Mouse (Mus musculus): ENCODE data around the gene E2f1. TPM values are rescaled to one million over a fixed set of nuclear protein-coding genes. Genes with fewer than 3 reads are reported as not detected.

The E2f1 gene
- polyA plus RNA-seq, 1 experiment from 2014 or later = 22.6 TPM

DNA sequence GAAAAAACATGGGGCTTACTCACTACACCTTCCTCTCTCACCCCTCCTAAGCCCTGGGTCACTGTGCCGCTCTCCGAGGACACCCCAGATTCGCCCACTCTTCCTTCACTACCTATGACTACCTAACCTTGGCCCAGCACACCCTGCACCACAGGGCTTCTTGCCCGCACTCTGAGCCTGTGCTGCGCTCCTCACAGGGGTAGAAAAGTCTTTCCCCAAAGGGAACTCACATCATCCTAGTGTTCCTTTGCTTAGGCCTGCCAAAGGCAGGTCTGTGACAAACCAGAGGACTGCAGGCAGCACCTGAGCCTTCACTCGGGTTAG lies 8.0 kb upstream of the E2f1 start:
- Histone ChIP-seq H3K9me3 (no peaks in the 10 kb centered on the region), H3K27me3 (no peaks in the 10 kb centered on the region), H3K27ac (no peak overlapping the region), H3K36me3 (no peaks in the 10 kb centered on the region), H3K4me2 (no peak overlapping the region), H3K9ac (no peak overlapping the region), H3K4me3 (no peak overlapping the region), H3K4me1 (no peaks in the 10 kb centered on the region; the same call in 1 of the 2 replicates)
- ATAC-seq (ENCODE audit: insufficient number of reproducible peaks, insufficient read depth, low FRiP score, low TSS enrichment, low read depth) = no peak
- WGBS = 73% methylated on average over 6 of the region's 6 CpGs

DNA sequence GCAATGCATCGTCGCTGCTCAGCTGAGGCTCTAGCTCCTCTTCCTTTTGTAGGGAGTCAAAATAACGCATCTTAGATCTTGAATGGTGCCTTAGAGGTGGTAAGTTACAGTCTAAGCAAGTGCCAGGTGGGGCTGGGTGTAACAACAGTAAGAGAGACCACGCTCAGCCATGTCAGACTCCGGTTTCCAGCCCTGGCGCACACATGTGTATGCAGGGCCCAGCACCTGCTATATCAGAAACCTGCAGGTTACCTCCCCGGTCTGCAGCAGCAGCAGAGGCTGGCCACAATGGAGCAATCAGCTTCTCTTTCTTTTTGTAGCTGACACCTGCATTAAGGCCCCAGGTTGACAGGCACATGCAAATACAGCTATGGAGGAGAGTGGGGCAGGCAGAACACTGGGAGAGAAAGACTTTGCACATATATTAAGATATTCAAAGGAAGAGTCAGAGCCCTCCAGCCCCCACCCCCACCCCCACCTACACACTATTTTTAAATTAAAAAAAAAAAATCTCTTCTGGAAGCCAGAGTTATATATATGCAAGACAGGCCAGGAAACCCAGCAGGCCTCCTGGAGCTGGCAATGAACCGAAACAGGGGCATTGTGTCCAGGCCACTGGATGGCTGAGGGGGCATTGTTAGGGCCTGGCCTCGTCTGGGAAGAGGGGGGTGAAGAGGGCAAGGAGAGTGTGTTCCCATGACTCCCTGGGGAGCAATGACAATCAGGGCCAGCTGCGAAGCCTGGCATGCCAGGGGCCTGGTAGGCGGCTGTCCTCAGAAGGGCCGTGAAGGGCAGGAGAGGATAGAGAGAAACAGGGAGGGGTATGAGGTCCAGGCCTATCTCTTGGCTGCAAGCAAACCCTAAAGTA lies 7.4 kb upstream of the E2f1 start:
- no peak for ATAC-seq (ENCODE audit: insufficient number of reproducible peaks, insufficient read depth, low FRiP score, low TSS enrichment, low read depth)
- Histone ChIP-seq H3K9me3 (no peaks in the 10 kb centered on the region), H3K4me2 (no peak overlapping the region), H3K4me3 (no peak overlapping the region), H3K9ac (no peak overlapping the region), H3K36me3 (no peaks in the 10 kb centered on the region), H3K27ac (no peak overlapping the region), H3K27me3 (no peaks in the 10 kb centered on the region), H3K4me1 (no peaks in the 10 kb centered on the region; the same call in 1 of the 2 replicates)
- 43% methylated on average over 12 of the region's 12 CpGs for WGBS

DNA sequence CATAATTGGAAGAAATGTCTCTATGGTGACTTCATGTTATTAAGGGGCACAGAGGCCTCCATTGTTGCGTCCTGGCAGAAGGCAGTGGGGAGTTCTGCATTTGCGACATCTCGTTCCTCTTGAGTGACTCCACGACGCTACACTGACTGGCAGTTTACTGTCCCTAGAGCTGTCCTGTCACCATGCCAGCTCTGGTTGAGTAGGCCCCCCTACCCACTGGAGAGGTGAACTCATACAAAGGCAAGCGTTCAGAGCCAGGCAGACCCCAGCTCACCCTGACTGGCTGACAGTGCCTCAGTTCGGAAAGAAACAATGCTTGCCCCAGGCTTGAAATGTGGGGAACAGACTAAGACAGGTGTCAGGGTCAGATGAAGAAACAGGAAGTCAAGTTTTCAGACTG lies 4.6 kb upstream of the E2f1 start:
- no peak overlapping the region for H3K4me2 ChIP-seq
- 55% methylated on average over 7 of the region's 7 CpGs for WGBS
- ATAC-seq (ENCODE audit: insufficient number of reproducible peaks, insufficient read depth, low FRiP score, low TSS enrichment, low read depth) = no peak

DNA sequence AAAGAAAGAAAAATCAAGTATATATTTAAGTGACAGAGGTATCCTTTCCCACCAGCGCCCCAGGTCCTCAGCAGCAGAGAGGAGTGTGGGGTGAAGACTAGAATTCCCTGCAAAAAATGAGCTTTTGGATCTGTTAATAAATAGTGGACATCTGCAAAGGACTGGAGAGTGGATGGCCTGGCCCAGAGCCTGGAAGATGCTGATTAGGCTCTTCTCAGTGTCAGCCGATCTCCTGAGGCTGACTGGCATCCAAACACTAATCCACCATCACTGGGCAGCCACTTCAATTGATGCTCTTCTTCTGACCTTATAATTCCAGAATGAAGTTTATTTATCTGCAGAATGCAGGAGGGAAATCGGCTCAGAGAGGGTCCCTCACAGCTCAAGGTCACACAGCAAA lies 3.3 kb upstream of the E2f1 start:
- no peak for ATAC-seq (ENCODE audit: insufficient number of reproducible peaks, insufficient read depth, low FRiP score, low TSS enrichment, low read depth)
- Histone ChIP-seq H3K27ac (no peak overlapping the region), H3K27me3 (no peaks in the 10 kb centered on the region), H3K9ac (0 out of 2 replicates have a peak overlapping the region, but pooled peaks have one; percentile 36), H3K36me3 (no peaks in the 10 kb centered on the region), H3K9me3 (no peaks in the 10 kb centered on the region), H3K4me2 (no peak overlapping the region), H3K4me1 (peaks cover 23% of the 10 kb centered on the region), H3K4me3 (no peak overlapping the region)
- WGBS = 84% methylated on average over 3 of the region's 3 CpGs

More for the DNA sequence above, 4.6 kb upstream of the E2f1 start:
- Histone ChIP-seq H3K4me1 (peaks cover 11% of the 10 kb centered on the region), H3K36me3 (no peaks in the 10 kb centered on the region), H3K9ac (no peak overlapping the region), H3K27me3 (no peaks in the 10 kb centered on the region), H3K27ac (no peak overlapping the region), H3K4me3 (no peak overlapping the region), H3K9me3 (no peaks in the 10 kb centered on the region)

DNA sequence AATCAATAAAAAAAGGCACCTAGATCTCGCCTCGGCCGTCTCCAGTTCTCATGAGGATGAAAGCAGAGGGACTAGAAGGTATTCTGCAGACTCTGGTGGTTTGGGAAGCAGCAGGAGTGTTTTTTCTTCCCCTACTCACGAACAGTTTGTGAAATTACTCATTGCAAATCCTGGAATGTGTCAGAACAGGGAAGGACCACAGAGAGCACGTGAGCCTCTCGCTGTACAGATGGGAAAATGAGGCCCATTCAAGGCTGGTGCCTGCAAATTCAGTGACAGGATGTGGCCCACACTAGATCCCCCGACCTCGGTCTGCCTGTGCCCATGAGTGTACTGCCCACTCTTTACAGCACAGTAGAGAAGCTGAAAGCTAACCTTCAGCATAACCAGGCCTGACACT lies 2.3 kb upstream of the E2f1 start:
- Histone ChIP-seq H3K4me3 (no peak overlapping the region), H3K9me3 (no peaks in the 10 kb centered on the region), H3K4me2 (no peak overlapping the region), H3K27me3 (no peaks in the 10 kb centered on the region), H3K9ac (peak overlapping the region; percentile 36; the same call in 1 of the 2 replicates), H3K27ac (peak overlapping the region; percentile 48; the same call in 1 of the 2 replicates), H3K4me1 (peaks cover 33% of the 10 kb centered on the region), H3K36me3 (no peaks in the 10 kb centered on the region)
- no peak for ATAC-seq (ENCODE audit: insufficient number of reproducible peaks, insufficient read depth, low FRiP score, low TSS enrichment, low read depth)
- 70% methylated on average over 8 of the region's 8 CpGs for WGBS

DNA sequence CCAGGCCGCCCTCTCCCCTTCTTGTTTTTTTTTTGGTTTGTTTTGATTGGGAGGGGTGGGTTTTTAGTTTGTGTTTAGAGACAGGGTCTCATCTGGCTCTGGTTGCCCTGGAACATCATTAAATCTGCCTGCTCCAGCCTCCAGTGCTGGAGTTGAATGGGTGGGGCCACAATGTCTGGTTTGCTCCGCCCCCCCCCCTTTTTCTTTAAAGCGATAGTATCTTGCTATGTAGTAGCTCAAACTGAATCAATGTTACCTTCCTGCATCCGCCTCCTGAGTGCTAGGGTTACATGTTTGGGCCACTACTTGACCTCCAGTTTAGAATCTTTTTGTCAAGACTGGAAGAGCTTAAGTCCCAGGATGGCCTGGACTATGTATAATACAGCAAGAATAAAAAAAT lies 1.6 kb upstream of the E2f1 start:
- H3K4me1 ChIP-seq = peaks cover 39% of the 10 kb centered on the region

DNA sequence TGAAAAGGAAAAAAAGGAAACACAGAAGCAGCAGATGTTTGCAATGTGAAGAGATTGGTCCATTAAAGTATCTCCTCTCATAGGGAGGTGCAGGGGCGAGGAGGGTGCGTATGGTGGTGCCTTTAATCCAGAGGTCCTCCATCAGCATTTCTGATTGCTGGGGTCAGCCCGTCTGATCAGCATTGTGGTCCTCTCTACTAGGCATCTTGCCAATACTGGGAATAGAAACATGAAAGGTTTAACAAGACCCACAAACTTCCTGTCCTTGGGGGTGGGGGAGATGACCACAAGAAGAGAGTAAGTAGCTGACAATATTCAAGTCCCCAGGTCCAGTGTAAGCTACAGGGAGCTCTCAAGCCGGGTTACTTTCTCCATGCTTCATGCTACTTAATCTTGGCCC lies 974 bp upstream of the E2f1 start:
- 64% methylated on average over 4 of the region's 4 CpGs for WGBS
- Histone ChIP-seq H3K4me1 (peaks cover 44% of the 10 kb centered on the region), H3K4me3 (peak overlapping the region; percentile 77), H3K4me2 (peak overlapping the region; percentile 86), H3K9ac (no peak overlapping the region; the same call in 1 of the 2 replicates), H3K36me3 (no peaks in the 10 kb centered on the region), H3K9me3 (no peaks in the 10 kb centered on the region), H3K27me3 (no peaks in the 10 kb centered on the region), H3K27ac (no peak overlapping the region)
- no peak for ATAC-seq (ENCODE audit: insufficient number of reproducible peaks, insufficient read depth, low FRiP score, low TSS enrichment, low read depth)

More for the DNA sequence above, 1.6 kb upstream of the E2f1 start:
- Histone ChIP-seq H3K27me3 (no peaks in the 10 kb centered on the region), H3K4me3 (no peak overlapping the region), H3K9me3 (no peaks in the 10 kb centered on the region), H3K9ac (no peak overlapping the region), H3K27ac (no peak overlapping the region), H3K4me2 (no peak overlapping the region), H3K36me3 (no peaks in the 10 kb centered on the region)
- WGBS = 85% methylated on average over 4 of the region's 4 CpGs
- no peak for ATAC-seq (ENCODE audit: insufficient number of reproducible peaks, insufficient read depth, low FRiP score, low TSS enrichment, low read depth)

DNA sequence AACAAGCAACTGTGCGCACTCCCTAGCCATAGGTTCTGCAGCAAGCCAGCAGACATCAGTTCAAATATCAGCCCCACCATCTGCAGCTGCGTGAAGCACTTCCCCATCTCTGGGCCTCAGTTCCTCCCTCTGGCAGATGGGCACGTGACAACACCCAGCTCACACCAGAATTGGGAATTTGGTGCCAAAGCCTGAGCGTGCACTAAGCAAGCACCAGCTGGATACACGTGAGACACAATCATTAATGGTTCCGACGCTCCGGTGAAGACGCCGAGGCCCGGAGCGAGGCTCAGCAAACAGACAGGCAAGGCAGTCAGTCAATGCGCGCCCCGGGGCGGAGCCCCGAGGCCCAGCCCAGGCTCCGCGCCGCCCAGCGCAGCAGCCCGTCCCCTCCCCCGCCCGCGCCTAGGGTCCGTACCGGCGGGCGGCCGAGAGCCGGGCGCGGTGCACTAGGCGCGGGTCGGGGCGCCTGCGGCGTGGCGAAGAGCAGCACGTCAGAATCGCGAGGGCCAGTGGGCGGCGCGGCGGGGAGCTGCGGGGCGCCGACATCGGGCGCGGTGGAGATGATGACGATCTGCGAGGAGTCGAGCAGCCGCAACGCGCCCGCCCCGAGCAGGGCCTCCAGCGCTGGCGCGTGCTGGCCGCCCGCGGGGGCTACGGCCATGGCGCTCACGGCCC lies 482 bp downstream of the E2f1 start:
- Histone ChIP-seq H3K9me3 (no peaks in the 10 kb centered on the region), H3K4me2 (peak overlapping the region; percentile 86), H3K36me3 (peaks cover 2% of the 10 kb centered on the region), H3K4me3 (peak overlapping the region; percentile 77), H3K27ac (peak overlapping the region; percentile 88), H3K4me1 (peaks cover 48% of the 10 kb centered on the region), H3K27me3 (no peaks in the 10 kb centered on the region), H3K9ac (peak overlapping the region; percentile 80)
- WGBS = 0% methylated on average over 48 of the region's 70 CpGs
- peak; percentile 54 for ATAC-seq (ENCODE audit: insufficient number of reproducible peaks, insufficient read depth, low FRiP score, low TSS enrichment, low read depth)

DNA sequence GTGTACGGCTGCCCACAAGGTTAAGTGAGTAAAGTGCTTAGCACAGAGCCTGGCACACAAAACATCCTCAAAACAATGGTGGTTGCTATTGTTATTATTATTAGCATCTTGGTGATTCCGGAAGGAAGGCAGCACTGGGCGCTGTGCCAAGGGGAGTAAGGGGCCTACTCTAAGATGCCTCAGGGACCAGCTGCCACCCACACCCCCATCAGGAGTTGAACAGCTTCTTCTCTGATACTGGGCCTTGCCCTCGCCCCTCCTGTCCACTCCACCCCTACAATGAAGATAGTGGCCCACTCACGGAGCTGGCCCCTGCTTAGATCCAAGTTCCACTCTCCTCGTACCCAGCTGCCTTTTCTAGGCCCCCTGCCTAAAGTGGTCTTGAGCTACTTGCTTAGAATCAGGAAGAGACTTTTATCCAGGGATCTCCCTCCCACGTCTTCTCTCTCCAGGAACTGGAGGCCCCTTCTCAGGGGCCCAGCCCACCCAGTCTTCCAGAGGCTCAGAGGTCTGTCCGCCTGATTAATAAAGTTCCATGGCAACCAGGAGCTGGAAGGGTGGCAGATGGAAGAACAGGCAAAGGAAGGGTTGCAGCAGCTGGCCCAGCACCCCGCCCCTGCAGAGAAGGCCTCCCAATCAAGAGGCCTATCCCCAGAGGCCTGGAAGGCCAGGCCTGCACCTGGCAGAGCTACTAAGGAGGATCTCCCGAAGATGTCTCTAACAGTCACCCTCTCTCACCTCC lies 1.2 kb downstream of the E2f1 start:
- no peak for ATAC-seq (ENCODE audit: insufficient number of reproducible peaks, insufficient read depth, low FRiP score, low TSS enrichment, low read depth)
- 18% methylated on average over 10 of the region's 10 CpGs for WGBS
- Histone ChIP-seq H3K36me3 (peaks cover 9% of the 10 kb centered on the region), H3K4me1 (peaks cover 48% of the 10 kb centered on the region), H3K4me3 (peak overlapping the region; percentile 77), H3K9me3 (no peaks in the 10 kb centered on the region), H3K4me2 (peak overlapping the region; percentile 86), H3K9ac (peak overlapping the region; percentile 80), H3K27ac (peak overlapping the region; percentile 88), H3K27me3 (no peaks in the 10 kb centered on the region)

DNA sequence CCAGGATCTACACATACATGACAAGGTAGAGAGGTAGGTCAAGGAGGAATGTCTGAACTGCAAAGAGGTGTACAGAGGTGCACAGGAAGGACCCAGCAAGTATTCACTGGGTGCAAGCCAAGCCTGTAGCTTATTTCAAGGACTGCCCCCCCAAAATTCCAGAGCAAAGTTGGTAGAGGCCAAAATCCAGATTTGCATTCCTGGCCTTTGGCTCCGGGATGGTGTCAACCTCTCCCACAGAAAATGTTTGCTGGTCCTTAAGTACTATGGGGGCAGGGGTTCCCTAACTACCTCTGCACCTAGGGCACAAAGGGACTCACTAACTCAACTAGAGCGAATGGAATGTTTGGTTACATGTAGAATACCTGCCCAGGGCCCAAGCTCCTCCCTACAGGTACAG lies 1.9 kb downstream of the E2f1 start:
- H3K27ac ChIP-seq = peak overlapping the region; percentile 88; the same call in 1 of the 2 replicates

DNA sequence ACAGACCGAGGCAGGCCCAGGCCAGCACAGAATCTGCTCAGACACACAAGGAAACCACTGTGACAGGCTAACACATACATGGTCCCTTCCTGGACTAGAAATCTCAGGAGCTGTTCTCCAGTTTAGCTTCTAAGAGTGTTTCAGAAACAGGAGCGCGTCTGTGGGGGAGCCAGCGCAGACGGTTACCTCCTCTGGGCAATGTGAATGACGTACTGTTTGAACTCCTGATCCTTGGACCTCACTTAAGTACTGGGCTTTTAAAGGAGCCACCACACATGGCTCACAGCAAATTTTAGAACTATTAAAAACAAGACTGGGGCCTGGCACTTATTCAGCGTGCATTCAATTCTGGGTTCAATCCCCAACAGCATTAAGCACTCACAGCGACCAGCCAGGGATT lies 3.1 kb downstream of the E2f1 start:
- H3K36me3 ChIP-seq = peaks cover 21% of the 10 kb centered on the region
- H3K4me3 ChIP-seq = no peak overlapping the region
- 0 out of 2 replicates have a peak overlapping the region, but pooled peaks have one; percentile 27 for H3K9ac ChIP-seq
- peak overlapping the region; percentile 33; the same call in 1 of the 2 replicates for H3K27ac ChIP-seq
- no peaks in the 10 kb centered on the region for H3K9me3 ChIP-seq
- peak overlapping the region; percentile 9; the same call in 1 of the 2 replicates for H3K4me2 ChIP-seq
- H3K4me1 ChIP-seq = peaks cover 48% of the 10 kb centered on the region
- H3K27me3 ChIP-seq = no peaks in the 10 kb centered on the region
- WGBS = 44% methylated on average over 8 of the region's 8 CpGs
- ATAC-seq (ENCODE audit: insufficient number of reproducible peaks, insufficient read depth, low FRiP score, low TSS enrichment, low read depth) = no peak

More for the DNA sequence above, 1.9 kb downstream of the E2f1 start:
- peak overlapping the region; percentile 77 for H3K4me3 ChIP-seq
- H3K4me2 ChIP-seq = peak overlapping the region; percentile 86
- no peak for ATAC-seq (ENCODE audit: insufficient number of reproducible peaks, insufficient read depth, low FRiP score, low TSS enrichment, low read depth)
- no peaks in the 10 kb centered on the region for H3K9me3 ChIP-seq
- H3K36me3 ChIP-seq = peaks cover 16% of the 10 kb centered on the region
- WGBS = 77% methylated on average over 2 of the region's 2 CpGs
- no peaks in the 10 kb centered on the region for H3K27me3 ChIP-seq
- H3K9ac ChIP-seq = peak overlapping the region; percentile 80
- peaks cover 48% of the 10 kb centered on the region for H3K4me1 ChIP-seq
